Mouse (Mus musculus) spleen, postnatal 36 days (tissue): Measurements from ENCODE around the gene Prdm11.

Experiments used
- DNase-seq, 2 experiments: peaks; one replicate each; pipeline ENCODE4 v3.0.0; 2022; ENCODE audit warnings: low spot score in 2 of 2, mixed read lengths in 1 of 2

Gene Prdm11

DNA sequence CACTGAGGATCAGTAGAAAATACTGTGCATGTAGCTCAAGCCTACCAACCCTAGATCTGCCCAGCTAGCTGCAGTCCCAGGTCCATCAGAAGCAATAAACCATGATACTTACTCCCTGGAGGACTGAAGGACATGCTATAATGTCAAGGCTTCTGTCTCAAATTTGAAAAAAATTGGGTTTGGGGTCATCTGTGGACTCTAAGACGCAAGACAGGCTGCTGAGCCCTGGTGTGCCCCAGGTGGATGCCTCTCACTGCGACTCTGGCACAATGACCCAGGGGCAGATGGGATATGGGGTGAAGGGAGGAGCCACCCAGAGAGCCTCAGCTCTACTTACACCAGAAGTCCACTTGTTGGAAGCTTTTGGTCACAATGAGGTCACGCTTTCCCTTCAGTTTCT is 33.0 kb downstream of the Prdm11 start:
- no peak for DNase-seq

- no peak for DNase-seq
Observed at GRCm38 (mm10) chr2:93011933-93012332, 34.0 kb downstream of the Prdm11 start.

- no peak for DNase-seq
Observed at GRCm38 (mm10) chr2:93011465-93011864, 34.5 kb downstream of the Prdm11 start.

- DNase-seq: no peak
Observed at GRCm38 (mm10) chr2:93007967-93008685, 37.8 kb downstream of the Prdm11 start.

GRCm38 (mm10) chr2:93005028-93005427 is 40.9 kb downstream of the Prdm11 start:
- DNase-seq: no peak

DNA sequence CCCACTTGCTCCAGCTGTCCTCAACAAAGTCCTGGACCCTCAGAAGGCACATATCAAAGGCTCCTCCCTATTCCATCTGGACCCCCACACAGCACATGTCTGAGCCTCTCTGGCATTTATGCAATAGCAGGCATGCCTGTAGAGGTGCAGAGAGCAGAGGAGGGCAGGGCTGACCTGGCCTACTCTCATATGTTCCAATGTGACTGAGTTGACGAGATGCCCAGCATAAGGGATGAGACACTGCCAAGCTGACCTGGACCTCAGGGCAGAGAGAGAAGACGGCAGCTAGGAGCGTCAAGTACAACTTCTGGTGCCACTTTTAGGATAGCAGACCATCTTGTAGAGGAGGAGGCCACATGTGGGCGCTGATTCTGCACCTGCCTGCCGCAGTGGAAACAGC is 54.0 kb downstream of the Prdm11 start:
- DNase-seq: no peak

GRCm38 (mm10) chr2:92989593-92989992 is 56.4 kb downstream of the Prdm11 start:
- no peak for DNase-seq

DNA sequence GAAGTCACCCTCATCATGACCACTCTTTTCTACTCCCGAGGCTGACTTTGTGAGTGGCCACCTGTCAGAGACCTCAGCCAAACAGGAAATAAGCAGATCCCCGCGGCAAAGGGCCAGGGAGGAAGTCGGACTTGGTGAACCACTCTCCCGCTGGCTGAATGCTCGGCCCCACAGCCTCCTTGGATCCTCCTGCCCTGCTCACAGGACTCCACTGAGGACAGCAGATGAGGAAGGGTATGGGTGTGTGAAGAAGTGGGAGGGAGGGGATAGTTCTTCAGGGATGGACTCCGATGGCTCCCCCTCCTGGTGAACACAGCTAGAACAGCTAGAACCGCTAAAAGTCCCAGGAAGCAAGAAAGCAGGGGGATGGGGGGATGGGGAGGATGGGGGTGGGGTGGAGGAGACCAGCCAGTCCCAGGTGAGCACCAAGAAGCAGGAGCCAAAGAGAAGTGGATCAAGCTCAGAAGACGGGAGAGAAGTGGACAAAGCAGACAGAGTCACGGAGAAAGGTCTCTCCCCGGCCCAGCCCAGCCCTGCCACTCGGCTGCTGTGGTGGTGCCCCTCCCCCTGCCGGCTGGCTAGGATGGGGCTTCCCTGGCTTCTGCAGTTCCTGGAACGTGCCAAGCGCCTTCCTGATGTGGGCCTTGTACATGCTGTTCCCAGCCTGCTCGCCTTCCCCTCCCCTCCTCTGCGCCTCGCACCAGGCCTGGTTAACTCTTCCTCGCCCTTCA is 57.9 kb downstream of the Prdm11 start:
- peak; percentile 22 to 38 for DNase-seq

DNA sequence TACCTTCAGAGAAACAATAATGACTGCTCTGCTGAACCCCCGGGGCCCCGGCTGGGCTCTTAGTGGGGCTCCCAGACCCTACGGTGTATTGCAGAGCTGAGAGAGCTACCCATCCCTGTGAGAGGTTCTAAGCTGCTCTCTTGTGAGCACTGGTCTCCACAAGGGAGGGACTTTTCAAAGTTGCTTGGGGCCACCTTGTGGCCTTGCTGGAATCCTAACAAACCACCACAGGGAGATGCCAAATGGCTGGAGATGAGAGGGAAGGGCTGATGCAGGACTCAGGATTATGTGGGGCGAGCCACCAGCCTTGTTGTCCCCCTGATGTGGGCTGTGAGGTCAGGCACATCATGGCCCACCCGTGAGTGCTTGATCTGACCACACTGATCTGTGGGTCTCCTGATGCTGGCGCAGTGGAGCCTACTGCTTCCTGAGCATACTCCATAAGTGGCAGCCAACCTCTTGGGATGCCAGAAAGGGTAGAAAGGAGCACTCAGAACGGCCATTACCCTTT is 58.8 kb downstream of the Prdm11 start:
- no peak for DNase-seq

DNA sequence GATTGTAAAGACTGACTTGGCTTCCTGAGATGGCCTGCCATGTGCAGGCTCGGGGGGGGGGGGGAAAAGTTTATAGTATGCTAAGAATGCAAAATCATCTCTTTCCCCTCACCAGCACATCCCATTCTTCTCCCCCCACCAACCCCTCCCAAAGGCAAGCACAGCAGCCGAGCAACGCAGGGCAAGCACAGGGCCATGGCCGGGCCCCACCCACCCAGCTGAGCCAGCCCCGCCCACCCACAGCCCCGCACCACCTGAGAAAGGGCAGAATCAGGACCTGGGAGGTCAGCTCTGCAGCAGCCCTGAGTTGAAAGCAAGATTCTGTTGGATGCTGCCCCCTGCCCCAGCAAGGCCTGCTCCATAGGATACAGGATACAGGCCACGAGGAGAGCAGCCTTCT is 60.4 kb downstream of the Prdm11 start:
- DNase-seq: no peak

DNA sequence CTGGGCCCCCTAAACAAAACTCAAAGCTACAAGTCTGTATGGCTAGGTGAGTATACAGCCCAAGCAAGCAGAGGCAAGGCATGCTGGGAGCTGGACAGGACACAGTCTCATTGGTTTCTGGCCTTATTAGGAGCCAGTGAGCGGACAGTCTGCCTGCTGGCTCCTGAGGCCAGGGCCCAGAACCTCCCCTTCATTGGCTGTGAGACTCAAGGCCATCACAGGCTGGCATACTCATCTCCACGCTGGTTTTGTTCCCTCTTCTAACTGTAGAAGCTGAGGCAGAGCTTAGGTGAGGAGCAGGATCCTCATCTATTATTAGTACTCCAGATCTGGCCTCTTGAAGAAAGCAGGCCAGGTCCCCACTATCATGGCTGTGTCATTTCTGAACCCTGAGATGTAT is 60.8 kb downstream of the Prdm11 start:
- DNase-seq: no peak

GRCm38 (mm10) chr2:92984321-92985108 is 61.5 kb downstream of the Prdm11 start:
- no peak for DNase-seq

DNA sequence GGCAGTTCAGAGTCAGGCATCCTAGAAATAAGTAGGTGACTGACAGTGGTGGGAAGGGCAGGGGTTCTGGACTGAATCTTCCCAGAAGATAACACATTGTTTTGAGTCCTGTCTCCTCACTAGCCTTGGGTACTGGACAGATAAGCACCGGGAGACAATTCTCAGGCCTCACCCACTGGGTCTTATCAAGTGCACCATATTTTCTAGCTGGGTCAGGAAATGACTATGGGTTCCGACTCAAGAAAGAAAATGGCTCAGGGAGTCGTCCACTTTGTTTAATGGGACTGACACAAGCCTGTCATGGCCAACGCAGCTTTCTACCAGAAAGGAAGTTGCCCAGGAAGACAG is 62.7 kb downstream of the Prdm11 start:
- DNase-seq: peak in 1 of 2 experiments; percentile 18

DNA sequence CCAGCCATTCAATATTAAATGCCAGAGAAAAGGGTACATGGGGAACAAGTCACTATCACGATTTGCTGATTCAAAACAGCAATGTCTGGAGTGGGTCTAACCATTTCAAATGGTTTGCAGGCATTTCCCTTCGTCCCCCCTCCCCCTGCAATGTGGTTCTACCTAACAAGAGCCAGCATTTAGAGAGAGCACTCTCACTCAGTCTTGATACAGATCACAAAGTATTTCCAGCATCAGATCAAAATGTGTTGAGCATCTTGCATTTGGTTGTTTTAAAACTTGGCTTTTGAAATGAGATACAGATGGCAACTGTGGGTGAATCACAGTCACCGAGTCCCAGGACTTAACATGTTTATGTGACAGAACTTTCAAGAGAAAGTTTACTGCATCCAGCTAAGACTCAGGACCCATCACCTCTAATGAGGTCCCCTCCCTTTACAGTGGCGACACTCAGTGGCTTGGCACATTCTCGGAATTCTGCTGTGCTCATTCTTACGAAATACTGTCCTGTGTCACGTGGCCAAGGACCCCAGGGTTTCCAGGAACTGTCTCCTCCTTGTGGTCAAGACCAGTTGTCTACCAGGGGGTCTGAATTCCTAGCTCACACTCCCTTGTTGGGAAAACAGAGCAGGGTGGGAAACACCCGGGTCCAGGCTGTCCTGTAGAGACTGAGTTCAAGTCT is 63.2 kb downstream of the Prdm11 start:
- DNase-seq: no peak

GRCm38 (mm10) chr2:92980165-92980564 is 65.8 kb downstream of the Prdm11 start:
- DNase-seq: no peak

GRCm38 (mm10) chr2:92975031-92975790 is 70.8 kb downstream of the Prdm11 start:
- DNase-seq: peak in 1 of 2 experiments; percentile 6

DNA sequence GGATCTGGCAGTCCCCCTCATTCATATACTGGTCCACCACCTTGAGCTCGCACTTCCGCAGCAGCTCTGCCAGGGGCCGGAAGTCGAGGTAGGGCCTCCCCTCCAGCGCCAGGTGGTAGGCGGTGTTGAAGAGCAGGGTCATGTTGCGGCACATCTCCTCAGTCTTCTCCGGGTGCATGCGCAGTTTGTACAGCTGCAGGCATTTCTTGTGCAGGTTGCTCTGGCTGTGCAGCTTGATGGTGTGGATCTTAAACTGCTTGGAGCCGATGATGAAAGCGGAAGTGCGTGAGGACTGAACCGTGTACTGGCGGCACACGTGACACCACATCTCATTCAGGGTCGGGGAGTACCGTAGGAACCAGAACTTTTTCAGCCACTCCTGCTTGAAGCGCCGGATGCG is 72.3 kb downstream of the Prdm11 start:
- DNase-seq: no peak

DNA sequence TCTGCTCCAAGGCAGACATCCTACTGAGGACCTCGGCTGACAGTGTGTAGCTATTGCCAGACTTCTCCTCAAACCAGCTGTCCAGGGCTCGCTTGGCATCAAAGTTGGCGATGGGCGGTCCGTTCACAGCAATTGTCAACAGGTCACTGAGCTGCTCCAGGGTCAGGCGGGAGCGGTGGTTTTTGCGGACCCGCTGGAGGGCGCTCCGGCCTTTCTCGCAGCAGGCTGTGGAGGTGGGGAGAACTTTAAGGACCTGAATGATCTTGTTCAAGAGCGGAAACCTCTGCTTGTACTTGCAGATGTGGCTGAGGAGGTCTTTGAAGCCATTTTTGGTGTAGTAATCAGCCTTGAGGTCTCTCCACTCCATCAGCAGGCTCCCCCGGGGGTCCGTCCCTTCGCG is 73.9 kb downstream of the Prdm11 start:
- DNase-seq: no peak

DNA sequence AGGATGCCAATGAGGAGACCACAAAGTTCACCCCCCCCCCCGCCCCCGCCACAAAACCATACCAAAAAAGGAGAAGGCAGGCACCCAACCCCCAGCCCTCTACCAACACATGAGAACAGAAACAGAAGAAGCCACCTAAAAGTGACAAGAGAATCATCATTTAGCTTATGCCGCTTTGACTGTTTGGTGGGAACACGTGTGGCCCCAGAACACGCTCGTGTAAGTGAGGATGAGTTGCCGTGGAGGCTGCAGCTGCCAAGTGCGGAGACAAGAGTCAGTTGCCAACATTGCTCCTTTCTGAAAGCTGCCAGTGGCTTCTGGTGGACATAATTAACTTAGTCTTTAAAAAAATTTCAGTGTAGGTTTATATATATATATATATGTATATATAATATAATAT is 74.4 kb downstream of the Prdm11 start:
- no peak for DNase-seq

GRCm38 (mm10) chr2:92971069-92971468 is 74.9 kb downstream of the Prdm11 start:
- no peak for DNase-seq

- DNase-seq: no peak
Observed at GRCm38 (mm10) chr2:92967839-92968166, 78.2 kb downstream of the Prdm11 start.
